Mouse (Mus musculus): Measurements from ENCODE around the gene Rhoa. TPM values are rescaled to one million over a fixed set of nuclear protein-coding genes. Genes with fewer than 3 reads are reported as not detected.
A peak's percentile ranks its signal among the peaks of the same experiment; 100 is the strongest.

Gene Rhoa
- total RNA-seq, 2 experiments from 2014 or later, result 155 to 163 TPM

DNA sequence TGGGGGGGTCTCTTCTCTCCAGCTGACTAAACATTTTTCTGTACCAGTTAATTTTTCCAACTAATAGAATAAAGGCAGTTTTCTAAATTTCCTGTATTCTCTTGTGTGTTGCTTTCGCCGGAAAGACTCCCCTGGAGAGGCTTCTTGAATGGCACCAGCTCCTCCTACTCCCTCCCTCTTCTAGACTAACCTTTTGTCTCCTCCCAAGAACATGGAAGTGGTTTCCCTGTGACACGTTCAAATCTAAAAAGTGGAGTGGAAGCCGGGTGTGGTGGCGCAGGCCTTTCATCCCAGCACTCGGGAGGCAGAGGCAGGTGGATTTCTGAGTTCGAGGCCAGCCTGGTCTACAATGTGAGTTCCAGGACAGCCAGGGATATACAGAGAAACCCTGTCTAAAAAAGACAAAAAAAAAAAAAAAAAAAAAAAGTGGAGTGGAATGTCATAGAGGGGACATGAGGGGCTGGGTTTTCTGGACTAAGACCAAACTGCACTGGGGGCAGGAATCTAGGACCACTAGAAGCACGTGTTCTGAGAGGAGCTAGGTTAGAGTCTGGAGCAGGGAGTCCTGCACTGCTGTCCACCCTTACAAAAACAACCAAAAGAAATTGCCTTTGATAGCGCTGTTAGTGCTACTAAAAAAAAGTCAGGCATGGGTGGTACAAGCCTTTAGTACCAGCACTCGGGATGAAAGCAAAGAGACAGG lies 32.1 kb downstream of the Rhoa start:
- H3K4me3 ChIP-seq, result no peak overlapping the region
- H3K27ac ChIP-seq, result peak overlapping the region; percentile 94
- DNase-seq (ENCODE audit: low spot score in 2 of 2), result no peak
- no peak for TF ChIP-seq CTCF (conservative IDR thresholded peaks at IDR 0.05)

DNA sequence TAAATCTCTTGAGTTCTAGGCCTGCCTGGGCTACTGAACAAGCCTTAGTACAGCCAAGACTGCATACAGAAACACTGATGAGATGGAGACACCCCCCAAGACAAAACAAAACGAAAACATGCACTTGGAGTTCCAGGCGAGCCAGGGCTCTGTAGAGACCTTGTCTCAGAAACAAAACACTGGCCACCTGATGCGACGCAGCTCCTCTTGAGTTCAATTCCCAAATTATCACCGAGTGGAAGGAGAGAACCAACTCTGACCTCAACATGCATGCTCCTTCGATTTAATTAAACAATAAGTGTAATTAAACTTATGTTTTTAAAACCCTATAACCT lies 32.6 kb downstream of the Rhoa start:
- no peak for TF ChIP-seq CTCF (conservative IDR thresholded peaks at IDR 0.05)
- H3K27ac ChIP-seq, result peak overlapping the region; percentile 94
- H3K4me3 ChIP-seq, result peak overlapping the region; percentile 63
- no peak for DNase-seq (ENCODE audit: low spot score in 2 of 2)

DNA sequence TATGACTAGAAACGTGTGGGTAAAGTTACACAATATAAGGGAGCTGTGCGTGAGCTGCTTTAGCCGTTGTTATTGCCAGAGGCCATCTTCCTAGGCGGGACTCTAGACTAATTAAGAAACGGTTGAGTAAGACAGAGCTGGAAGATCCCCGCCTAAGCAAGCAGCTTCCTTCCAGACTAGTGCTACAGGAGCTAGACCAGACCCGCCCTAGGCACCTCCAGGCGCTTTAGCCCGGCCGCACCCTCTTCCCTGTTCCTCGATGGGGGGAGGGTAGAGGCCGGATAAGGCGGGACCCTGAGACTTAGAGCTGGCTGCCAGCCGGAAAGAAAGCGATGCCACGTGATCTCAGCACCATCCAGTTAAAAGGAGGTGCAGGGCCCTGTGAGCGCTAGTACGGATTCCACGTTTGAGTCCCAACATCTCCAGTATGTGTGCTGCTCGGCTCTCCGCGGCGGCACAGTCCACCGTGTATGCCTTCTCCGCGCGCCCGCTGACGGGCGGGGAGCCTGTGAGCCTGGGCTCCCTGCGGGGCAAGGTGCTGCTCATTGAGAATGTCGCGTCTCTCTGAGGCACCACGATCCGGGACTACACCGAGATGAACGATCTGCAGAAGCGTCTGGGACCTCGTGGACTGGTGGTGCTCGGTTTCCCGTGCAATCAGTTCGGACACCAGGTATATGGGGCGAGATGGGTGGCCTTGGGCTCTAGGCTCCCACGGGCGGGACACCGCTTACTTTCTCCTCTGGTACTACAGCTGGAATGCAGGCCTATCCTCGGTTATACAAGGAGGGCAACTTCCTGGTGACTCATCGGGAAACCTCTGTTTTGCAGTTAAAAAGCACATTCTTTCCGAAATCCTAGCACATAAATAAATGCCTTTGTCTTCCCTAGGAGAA lies 33.2 kb downstream of the Rhoa start, which contains the start of gene Gpx1:
Gene Gpx1 (plus strand): TSS at position 18 of the 896 bp plus-strand sequence.
- TF ChIP-seq CTCF (conservative IDR thresholded peaks at IDR 0.05), result peak; percentile 30; the same call in 1 of the 2 replicates
- H3K4me3 ChIP-seq, result peak within 1 kb of the TSS; percentile 63
- peak within 1 kb of the TSS; percentile 94 for H3K27ac ChIP-seq
- peak; percentile 73 to 86 for DNase-seq (ENCODE audit: low spot score in 2 of 2)

DNA sequence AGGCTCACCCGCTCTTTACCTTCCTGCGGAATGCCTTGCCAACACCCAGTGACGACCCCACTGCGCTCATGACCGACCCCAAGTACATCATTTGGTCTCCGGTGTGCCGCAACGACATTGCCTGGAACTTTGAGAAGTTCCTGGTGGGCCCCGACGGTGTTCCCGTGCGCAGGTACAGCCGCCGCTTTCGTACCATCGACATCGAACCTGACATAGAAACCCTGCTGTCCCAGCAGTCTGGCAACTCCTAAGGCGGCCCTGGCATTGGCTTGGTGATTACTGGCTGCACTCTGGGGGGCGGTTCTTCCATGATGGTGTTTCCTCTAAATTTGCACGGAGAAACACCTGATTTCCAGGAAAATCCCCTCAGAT lies 33.9 kb downstream of the Rhoa start:
- Histone ChIP-seq H3K4me3 (peak overlapping the region; percentile 63), H3K27ac (peak overlapping the region; percentile 94)
- no peak for DNase-seq (ENCODE audit: low spot score in 2 of 2)
- TF ChIP-seq CTCF (conservative IDR thresholded peaks at IDR 0.05), result no peak

DNA sequence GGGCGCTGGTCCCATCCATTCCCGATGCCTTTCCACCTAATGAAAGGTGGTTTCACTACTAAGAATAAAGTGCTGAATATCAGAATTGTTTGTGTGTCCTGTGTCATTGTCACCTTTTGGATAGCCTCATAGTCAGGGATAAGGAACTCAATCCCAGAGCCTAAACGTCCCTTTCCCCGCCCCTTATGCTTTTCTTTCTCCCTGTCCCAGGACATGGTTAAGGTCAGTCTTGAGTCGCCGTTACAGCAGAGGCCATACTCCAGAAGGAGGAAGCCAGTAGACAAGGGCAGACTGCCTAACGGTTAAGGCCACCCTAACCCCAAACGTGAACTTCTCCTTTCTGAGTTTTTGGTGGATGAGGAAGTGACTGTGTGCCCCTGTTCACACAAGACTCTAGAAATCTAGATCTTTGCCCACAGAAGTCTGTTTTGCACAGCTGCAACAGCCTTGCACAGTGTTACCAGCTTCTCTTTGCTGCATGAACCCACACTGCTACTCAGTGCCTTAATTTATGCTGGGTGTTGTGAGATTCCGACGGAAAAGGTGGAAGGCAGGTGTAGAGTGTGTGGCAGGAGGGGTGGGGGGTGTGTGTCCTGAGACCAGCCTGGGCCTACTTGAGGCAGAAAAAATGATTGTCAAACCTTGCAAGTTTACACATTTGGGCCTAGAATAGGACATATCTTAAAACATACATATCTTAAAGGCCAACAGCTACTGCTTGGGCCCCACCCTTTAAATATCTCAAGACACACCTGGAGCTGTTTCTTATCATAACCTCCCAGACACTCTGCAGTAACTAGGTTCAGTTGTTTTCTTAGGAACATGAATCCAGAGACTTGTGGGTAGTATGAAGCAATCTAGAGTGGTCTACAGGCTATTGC lies 34.6 kb downstream of the Rhoa start:
- Histone ChIP-seq H3K4me3 (peak overlapping the region; percentile 63), H3K27ac (peak overlapping the region; percentile 94)
- no peak for TF ChIP-seq CTCF (conservative IDR thresholded peaks at IDR 0.05)
- DNase-seq (ENCODE audit: low spot score in 2 of 2), result peak in 1 of 2 experiments; percentile 10

DNA sequence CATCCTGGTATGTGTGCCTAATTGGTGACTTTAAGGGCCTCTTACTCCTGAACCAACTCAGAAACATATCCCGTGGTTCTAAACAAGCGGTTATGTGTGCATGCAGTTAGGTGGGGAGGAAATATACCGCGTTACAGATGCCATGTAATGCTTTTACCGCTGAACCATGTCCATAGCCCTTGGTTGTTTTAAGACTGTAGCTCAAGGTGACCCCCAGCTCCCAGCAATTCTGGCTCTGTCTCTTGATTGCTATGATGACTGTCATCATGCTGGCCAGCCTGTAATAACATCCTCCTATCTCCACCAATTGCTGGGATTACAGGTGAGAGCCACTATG lies 35.2 kb downstream of the Rhoa start:
- DNase-seq (ENCODE audit: low spot score in 2 of 2), result no peak
- H3K4me3 ChIP-seq, result no peak overlapping the region
- H3K27ac ChIP-seq, result peak overlapping the region; percentile 94; the same call in 1 of the 2 replicates
- TF ChIP-seq CTCF (conservative IDR thresholded peaks at IDR 0.05), result no peak

DNA sequence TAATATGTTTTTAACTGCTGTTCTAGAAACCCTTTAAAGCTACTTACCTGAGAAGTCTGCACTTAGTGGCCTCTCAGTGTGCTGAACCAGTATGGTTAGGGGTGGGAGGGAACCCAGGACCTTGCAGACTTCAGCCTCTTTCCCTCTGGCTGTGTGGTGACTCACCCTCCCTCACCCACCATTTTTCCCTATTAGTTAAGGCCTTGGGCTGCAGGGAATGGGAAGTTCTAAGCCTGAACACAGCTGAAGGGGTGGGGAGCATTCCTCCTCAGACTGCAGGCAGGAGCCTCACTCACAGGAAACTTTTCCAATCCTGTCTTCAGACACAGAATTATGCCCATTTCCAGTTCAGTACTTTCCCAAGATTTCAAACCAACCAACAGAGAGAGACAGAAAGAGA lies 35.9 kb downstream of the Rhoa start:
- no peak for DNase-seq (ENCODE audit: low spot score in 2 of 2)
- no peak overlapping the region for H3K4me3 ChIP-seq
- H3K27ac ChIP-seq, result peak overlapping the region; percentile 77; the same call in 1 of the 2 replicates
- TF ChIP-seq CTCF (conservative IDR thresholded peaks at IDR 0.05), result no peak

DNA sequence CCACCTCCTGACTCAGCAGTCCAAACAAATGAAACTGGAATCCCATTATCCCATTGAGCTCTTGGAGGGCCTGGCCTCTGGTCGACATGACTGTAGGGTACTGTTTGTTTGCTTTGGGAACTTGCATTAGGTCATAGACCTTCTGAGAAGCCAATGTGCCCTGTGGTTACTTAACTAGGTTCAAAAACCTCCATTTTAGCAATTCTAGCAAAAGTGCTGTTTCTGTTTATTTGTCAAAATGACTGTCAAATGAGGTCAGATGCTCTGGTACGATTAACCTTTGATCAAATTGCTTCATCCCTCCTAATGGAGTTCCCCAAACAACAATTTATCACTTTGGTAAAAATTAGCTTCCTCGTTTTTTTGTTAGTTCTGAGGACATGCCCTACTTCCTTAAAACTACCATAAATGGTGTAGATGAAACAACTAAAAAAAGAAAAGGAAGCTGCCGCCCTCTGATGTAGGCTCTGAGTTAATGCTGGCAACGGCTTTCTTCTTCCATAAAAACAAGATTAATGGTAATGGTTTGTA lies 36.4 kb downstream of the Rhoa start:
- Histone ChIP-seq H3K27ac (peak overlapping the region; percentile 77), H3K4me3 (no peak overlapping the region)
- no peak for DNase-seq (ENCODE audit: low spot score in 2 of 2)
- peak; percentile 29 for TF ChIP-seq CTCF (conservative IDR thresholded peaks at IDR 0.05)

DNA sequence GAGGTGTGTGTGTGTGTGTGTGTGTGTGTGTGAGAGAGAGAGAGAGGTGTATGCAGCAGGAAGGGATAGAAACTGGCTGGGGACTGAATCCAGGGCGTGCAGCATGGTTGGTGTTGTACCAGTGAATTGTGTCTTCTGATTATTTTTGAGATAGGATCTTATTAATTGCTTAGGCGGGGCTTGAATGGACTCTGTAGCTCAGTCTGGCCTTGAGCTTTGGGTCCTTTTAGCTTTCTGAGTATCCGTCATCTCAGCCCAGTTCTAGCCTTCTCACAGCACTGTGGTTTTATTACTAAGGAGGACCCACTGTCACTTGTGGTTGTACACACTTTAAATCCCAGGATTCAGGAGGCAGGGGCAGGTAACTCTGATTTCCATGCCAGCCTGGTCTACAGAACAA lies 37.4 kb downstream of the Rhoa start:
- TF ChIP-seq CTCF (conservative IDR thresholded peaks at IDR 0.05), result no peak
- no peak overlapping the region for H3K4me3 ChIP-seq
- no peak overlapping the region for H3K27ac ChIP-seq
- no peak for DNase-seq (ENCODE audit: low spot score in 2 of 2)

DNA sequence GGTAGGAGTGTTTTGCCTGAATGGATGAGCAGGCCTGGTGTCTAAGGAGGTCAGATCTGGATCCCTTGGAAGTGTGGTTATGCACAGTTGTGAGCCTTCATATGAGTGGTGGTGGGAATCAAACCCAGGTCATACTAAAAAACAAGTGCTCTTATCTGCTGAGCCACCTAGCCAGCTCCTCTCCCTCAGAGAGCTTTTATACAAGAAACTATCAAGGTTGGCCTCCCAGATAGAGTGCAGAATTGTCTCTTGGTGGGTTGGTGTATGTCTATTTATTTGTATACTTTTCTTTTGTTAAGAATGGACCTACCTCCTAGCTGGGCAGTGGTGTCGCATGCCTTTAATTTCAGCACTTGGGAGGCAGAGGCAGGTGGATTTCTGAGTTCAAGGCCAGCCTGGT lies 37.9 kb downstream of the Rhoa start:
- Histone ChIP-seq H3K27ac (no peak overlapping the region), H3K4me3 (no peak overlapping the region)
- TF ChIP-seq CTCF (conservative IDR thresholded peaks at IDR 0.05), result no peak
- DNase-seq (ENCODE audit: low spot score in 2 of 2), result no peak

DNA sequence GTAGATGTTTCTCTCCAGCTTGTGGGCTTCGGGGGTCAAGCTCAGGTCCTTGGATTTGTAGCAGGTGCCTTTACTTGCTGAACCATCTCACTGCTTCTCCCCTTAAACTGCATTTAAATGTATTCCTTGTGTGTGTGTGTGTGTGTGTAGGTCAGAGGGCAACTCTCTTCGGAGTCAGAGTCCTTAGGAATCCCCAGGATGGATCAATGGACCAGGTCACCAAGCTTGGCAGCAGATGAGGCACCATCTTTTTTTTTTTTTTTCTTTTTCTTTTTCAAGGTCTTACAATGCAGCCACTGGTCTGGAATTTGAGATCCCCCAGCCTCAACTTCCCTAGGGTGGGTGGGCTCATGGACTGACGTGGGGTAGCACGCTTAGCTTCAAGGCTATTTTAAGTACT lies 38.5 kb downstream of the Rhoa start:
- H3K27ac ChIP-seq, result no peak overlapping the region
- TF ChIP-seq CTCF (conservative IDR thresholded peaks at IDR 0.05), result no peak
- no peak for DNase-seq (ENCODE audit: low spot score in 2 of 2)
- H3K4me3 ChIP-seq, result no peak overlapping the region

DNA sequence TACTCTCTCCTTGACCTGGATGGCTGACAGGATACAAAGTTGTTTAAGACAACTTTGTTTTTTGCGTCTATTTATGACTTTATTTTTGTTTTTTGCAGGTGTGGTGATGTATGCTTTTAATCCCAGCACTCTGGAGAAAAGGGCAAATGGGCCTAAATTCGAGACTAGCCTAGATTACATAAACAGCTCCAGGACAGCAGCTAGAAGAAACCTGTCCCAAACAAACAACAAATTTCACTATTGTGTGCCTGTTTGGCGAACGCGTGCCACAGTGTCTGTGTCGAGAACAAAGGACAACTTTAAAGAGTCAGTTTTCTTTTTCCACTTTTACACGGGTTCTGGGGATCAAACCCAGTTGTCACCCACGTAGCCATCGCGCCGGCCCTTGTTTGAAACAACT lies 41.1 kb downstream of the Rhoa start:
- H3K27ac ChIP-seq, result peak overlapping the region; percentile 98
- TF ChIP-seq CTCF (conservative IDR thresholded peaks at IDR 0.05), result no peak
- peak overlapping the region; percentile 99 for H3K4me3 ChIP-seq
- no peak for DNase-seq (ENCODE audit: low spot score in 2 of 2)
